Mouse (Mus musculus): ENCODE measurements around the gene Ahdc1.
A peak's percentile ranks its signal among the peaks of the same experiment; 100 is the strongest.

Ahdc1 gene

GRCm38 (mm10) chr4:133011028-133011820, at the start of gene Ahdc1:
Ahdc1 (plus strand) TSS chr4:133011260.
- Histone ChIP-seq H3K4me3 (replicated peaks; ENCODE audit: low read length) (peak within 1 kb of the TSS; percentile 91), H3K27me3 (ENCODE audit: insufficient read depth, low read length) (no peaks in the 10 kb centered on the region), H3K4me1 (replicated peaks; ENCODE audit: low read depth, low read length) (peaks cover 77% of the 10 kb centered on the region), H3K36me3 (ENCODE audit: insufficient read depth, low read length) (no peaks in the 10 kb centered on the region), H3K9me3 (ENCODE audit: low read length) (no peaks in the 10 kb centered on the region)
- no peak for TF ChIP-seq CTCF (conservative IDR thresholded peaks at IDR 0.05; ENCODE audit: low read length)
- TF ChIP-seq POU5F1 (IDR thresholded peaks at IDR 0.05; ENCODE audit: borderline replicate concordance, low read length): no peak
- no peak for TF ChIP-seq NANOG (IDR thresholded peaks at IDR 0.05; ENCODE audit: borderline replicate concordance, low read length)

GRCm38 (mm10) chr4:132961866-132962265, 49.2 kb upstream of the Ahdc1 start:
- Histone ChIP-seq H3K9me3 (ENCODE audit: low read length) (no peaks in the 10 kb centered on the region), H3K4me1 (replicated peaks; ENCODE audit: low read depth, low read length) (peaks cover 88% of the 10 kb centered on the region), H3K4me3 (replicated peaks; ENCODE audit: low read length) (peak overlapping the region; percentile 52; the same call in 1 of the 2 replicates), H3K27me3 (ENCODE audit: insufficient read depth, low read length) (no peaks in the 10 kb centered on the region), H3K36me3 (ENCODE audit: insufficient read depth, low read length) (no peaks in the 10 kb centered on the region)
- TF ChIP-seq NANOG (IDR thresholded peaks at IDR 0.05; ENCODE audit: borderline replicate concordance, low read length): no peak
- no peak for TF ChIP-seq POU5F1 (IDR thresholded peaks at IDR 0.05; ENCODE audit: borderline replicate concordance, low read length)
- TF ChIP-seq CTCF (conservative IDR thresholded peaks at IDR 0.05; ENCODE audit: low read length): no peak

- no peak for TF ChIP-seq POU5F1 (IDR thresholded peaks at IDR 0.05; ENCODE audit: borderline replicate concordance, low read length)
- no peak for TF ChIP-seq CTCF (conservative IDR thresholded peaks at IDR 0.05; ENCODE audit: low read length)
- no peak for TF ChIP-seq NANOG (IDR thresholded peaks at IDR 0.05; ENCODE audit: borderline replicate concordance, low read length)
- Histone ChIP-seq H3K4me1 (replicated peaks; ENCODE audit: low read depth, low read length) (peaks cover 88% of the 10 kb centered on the region), H3K27me3 (ENCODE audit: insufficient read depth, low read length) (no peaks in the 10 kb centered on the region), H3K9me3 (ENCODE audit: low read length) (no peaks in the 10 kb centered on the region), H3K36me3 (ENCODE audit: insufficient read depth, low read length) (no peaks in the 10 kb centered on the region), H3K4me3 (replicated peaks; ENCODE audit: low read length) (no peak overlapping the region)
Measured at GRCm38 (mm10) chr4:132962628-132963027, 48.4 kb upstream of the Ahdc1 start.

- TF ChIP-seq POU5F1 (IDR thresholded peaks at IDR 0.05; ENCODE audit: borderline replicate concordance, low read length): no peak
- no peak for TF ChIP-seq CTCF (conservative IDR thresholded peaks at IDR 0.05; ENCODE audit: low read length)
- TF ChIP-seq NANOG (IDR thresholded peaks at IDR 0.05; ENCODE audit: borderline replicate concordance, low read length): no peak
- Histone ChIP-seq H3K36me3 (ENCODE audit: insufficient read depth, low read length) (no peaks in the 10 kb centered on the region), H3K9me3 (ENCODE audit: low read length) (no peaks in the 10 kb centered on the region), H3K27me3 (ENCODE audit: insufficient read depth, low read length) (no peaks in the 10 kb centered on the region), H3K4me1 (replicated peaks; ENCODE audit: low read depth, low read length) (peaks cover 91% of the 10 kb centered on the region), H3K4me3 (replicated peaks; ENCODE audit: low read length) (no peak overlapping the region)
Measured at GRCm38 (mm10) chr4:132963436-132963835, 47.6 kb upstream of the Ahdc1 start.

GRCm38 (mm10) chr4:132964064-132964463, 47.0 kb upstream of the Ahdc1 start:
- no peak for TF ChIP-seq CTCF (conservative IDR thresholded peaks at IDR 0.05; ENCODE audit: low read length)
- Histone ChIP-seq H3K9me3 (ENCODE audit: low read length) (no peaks in the 10 kb centered on the region), H3K27me3 (ENCODE audit: insufficient read depth, low read length) (no peaks in the 10 kb centered on the region), H3K4me3 (replicated peaks; ENCODE audit: low read length) (peak overlapping the region; percentile 46; the same call in 1 of the 2 replicates), H3K4me1 (replicated peaks; ENCODE audit: low read depth, low read length) (peaks cover 90% of the 10 kb centered on the region), H3K36me3 (ENCODE audit: insufficient read depth, low read length) (no peaks in the 10 kb centered on the region)

GRCm38 (mm10) chr4:132964473-132964872, 46.6 kb upstream of the Ahdc1 start:
- Histone ChIP-seq H3K36me3 (ENCODE audit: insufficient read depth, low read length) (no peaks in the 10 kb centered on the region), H3K4me1 (replicated peaks; ENCODE audit: low read depth, low read length) (peaks cover 90% of the 10 kb centered on the region), H3K9me3 (ENCODE audit: low read length) (no peaks in the 10 kb centered on the region), H3K4me3 (replicated peaks; ENCODE audit: low read length) (peak overlapping the region; percentile 46), H3K27me3 (ENCODE audit: insufficient read depth, low read length) (no peaks in the 10 kb centered on the region)
- no peak for TF ChIP-seq NANOG (IDR thresholded peaks at IDR 0.05; ENCODE audit: borderline replicate concordance, low read length)

- Histone ChIP-seq H3K27me3 (ENCODE audit: insufficient read depth, low read length) (no peaks in the 10 kb centered on the region; the same call in 1 of the 2 replicates), H3K9me3 (ENCODE audit: low read length) (no peaks in the 10 kb centered on the region)
- TF ChIP-seq NANOG (IDR thresholded peaks at IDR 0.05; ENCODE audit: borderline replicate concordance, low read length) (peak; percentile 96), POU5F1 (IDR thresholded peaks at IDR 0.05; ENCODE audit: borderline replicate concordance, low read length) (0 out of 2 replicates have a peak, but pooled peaks have one; percentile 6), CTCF (conservative IDR thresholded peaks at IDR 0.05; ENCODE audit: low read length) (no peak)
Measured at GRCm38 (mm10) chr4:132968105-132968938, 42.7 kb upstream of the Ahdc1 start.

GRCm38 (mm10) chr4:132971601-132972000, 39.5 kb upstream of the Ahdc1 start:
- Histone ChIP-seq H3K27me3 (ENCODE audit: insufficient read depth, low read length) (peaks cover 1% of the 10 kb centered on the region), H3K4me3 (replicated peaks; ENCODE audit: low read length) (no peak overlapping the region), H3K4me1 (replicated peaks; ENCODE audit: low read depth, low read length) (peaks cover 97% of the 10 kb centered on the region), H3K36me3 (ENCODE audit: insufficient read depth, low read length) (no peaks in the 10 kb centered on the region), H3K9me3 (ENCODE audit: low read length) (no peaks in the 10 kb centered on the region)
- TF ChIP-seq POU5F1 (IDR thresholded peaks at IDR 0.05; ENCODE audit: borderline replicate concordance, low read length): no peak
- no peak for TF ChIP-seq NANOG (IDR thresholded peaks at IDR 0.05; ENCODE audit: borderline replicate concordance, low read length)
- no peak for TF ChIP-seq CTCF (conservative IDR thresholded peaks at IDR 0.05; ENCODE audit: low read length)

More at GRCm38 (mm10) chr4:132968105-132968938, 42.7 kb upstream of the Ahdc1 start:
- Histone ChIP-seq H3K36me3 (ENCODE audit: insufficient read depth, low read length) (no peaks in the 10 kb centered on the region), H3K4me3 (replicated peaks; ENCODE audit: low read length) (peak overlapping the region; percentile 7; the same call in 1 of the 2 replicates), H3K4me1 (replicated peaks; ENCODE audit: low read depth, low read length) (peaks cover 88% of the 10 kb centered on the region)

All from E14TG2a.4 (cell line).